Mouse (Mus musculus): Measurements from ENCODE around the gene Cd70. TPM values are rescaled to one million over a fixed set of nuclear protein-coding genes. Genes with fewer than 3 reads are reported as not detected.

Gene Cd70
- polyA plus RNA-seq, 1 experiment from 2014 or later, result not detected

Other genes with a start within 250 kb of the Cd70 start
- 65.4 and 71.0 TPM in 2 replicates for gene Mllt1, start 214.4 kb downstream of the Cd70 start, polyA plus RNA-seq (2015; fragmentation: Nextera tagmentation; extraction: Ambion mirVana)
- gene Acer1, start 167.7 kb downstream of the Cd70 start, polyA plus RNA-seq (2015; fragmentation: Nextera tagmentation; extraction: Ambion mirVana), result 0.17 and 0.25 TPM in 2 replicates
- 149 and 160 TPM in 2 replicates for gene Clpp, start 159.5 kb downstream of the Cd70 start, polyA plus RNA-seq (2015; fragmentation: Nextera tagmentation; extraction: Ambion mirVana)
- 36.2 and 42.0 TPM in 2 replicates for gene Alkbh7, start 152.4 kb downstream of the Cd70 start, polyA plus RNA-seq (2015; fragmentation: Nextera tagmentation; extraction: Ambion mirVana)
- 0.87 TPM in 1 of 2 replicates, not detected in the other for gene Pspn, start 149.8 kb downstream of the Cd70 start, polyA plus RNA-seq (2015; fragmentation: Nextera tagmentation; extraction: Ambion mirVana)
- 65.5 and 71.3 TPM in 2 replicates for gene Gtf2f1, start 138.5 kb downstream of the Cd70 start, polyA plus RNA-seq (2015; fragmentation: Nextera tagmentation; extraction: Ambion mirVana)
- gene Gm17949, start 138.3 kb downstream of the Cd70 start, polyA plus RNA-seq (2015; fragmentation: Nextera tagmentation; extraction: Ambion mirVana), result 0.24 and 0.59 TPM in 2 replicates
- gene Khsrp, start 118.3 kb downstream of the Cd70 start, polyA plus RNA-seq (2015; fragmentation: Nextera tagmentation; extraction: Ambion mirVana), result 45.7 and 49.8 TPM in 2 replicates
- not detected in 2 replicates for gene Slc25a41, start 108.1 kb downstream of the Cd70 start, polyA plus RNA-seq (2015; fragmentation: Nextera tagmentation; extraction: Ambion mirVana)
- 7.3 and 7.9 TPM in 2 replicates for gene Crb3, start 90.7 kb downstream of the Cd70 start, polyA plus RNA-seq (2015; fragmentation: Nextera tagmentation; extraction: Ambion mirVana)
- gene Slc25a23, start 89.9 kb downstream of the Cd70 start, polyA plus RNA-seq (2015; fragmentation: Nextera tagmentation; extraction: Ambion mirVana), result 9.1 TPM in 2 replicates
- gene Dennd1c, start 71.3 kb downstream of the Cd70 start, polyA plus RNA-seq (2015; fragmentation: Nextera tagmentation; extraction: Ambion mirVana), result 1.6 and 2.4 TPM in 2 replicates
- gene Tubb4a, start 62.0 kb downstream of the Cd70 start, polyA plus RNA-seq (2015; fragmentation: Nextera tagmentation; extraction: Ambion mirVana), result 9.4 and 10.3 TPM in 2 replicates
- 7.9 and 8.2 TPM in 2 replicates for gene Tnfsf9, start 44.5 kb downstream of the Cd70 start, polyA plus RNA-seq (2015; fragmentation: Nextera tagmentation; extraction: Ambion mirVana)
- gene Tnfsf14, start 44.4 kb upstream of the Cd70 start, polyA plus RNA-seq (2015; fragmentation: Nextera tagmentation; extraction: Ambion mirVana), result 0.18 TPM in 1 of 2 replicates, not detected in the other
- gene C3, start 78.4 kb upstream of the Cd70 start, polyA plus RNA-seq (2015; fragmentation: Nextera tagmentation; extraction: Ambion mirVana), result 0.13 and 4.8 TPM in 2 replicates
- gene Gpr108, start 98.7 kb upstream of the Cd70 start, polyA plus RNA-seq (2015; fragmentation: Nextera tagmentation; extraction: Ambion mirVana), result 31.6 and 33.1 TPM in 2 replicates
- 38.1 and 41.5 TPM in 2 replicates for gene Trip10, start 99.7 kb upstream of the Cd70 start, polyA plus RNA-seq (2015; fragmentation: Nextera tagmentation; extraction: Ambion mirVana)
- 2.6 and 2.9 TPM in 2 replicates for gene Vav1, start 129.3 kb upstream of the Cd70 start, polyA plus RNA-seq (2015; fragmentation: Nextera tagmentation; extraction: Ambion mirVana)
- 4.8 and 6.4 TPM in 2 replicates for gene Adgre1, start 208.9 kb upstream of the Cd70 start, polyA plus RNA-seq (2015; fragmentation: Nextera tagmentation; extraction: Ambion mirVana)

All from embryonic facial prominence, embryonic 13.5 days (tissue).